Mouse (Mus musculus) B cell, adult 2 months (primary cell): ENCODE data around the gene Nol9.
A peak's percentile ranks its signal among the peaks of the same experiment; 100 is the strongest.

ENCODE experiments used
- DNase-seq, 2 experiments: peaks; one replicate each; pipeline ENCODE4 v3.0.0; 2022

Gene Nol9

DNA sequence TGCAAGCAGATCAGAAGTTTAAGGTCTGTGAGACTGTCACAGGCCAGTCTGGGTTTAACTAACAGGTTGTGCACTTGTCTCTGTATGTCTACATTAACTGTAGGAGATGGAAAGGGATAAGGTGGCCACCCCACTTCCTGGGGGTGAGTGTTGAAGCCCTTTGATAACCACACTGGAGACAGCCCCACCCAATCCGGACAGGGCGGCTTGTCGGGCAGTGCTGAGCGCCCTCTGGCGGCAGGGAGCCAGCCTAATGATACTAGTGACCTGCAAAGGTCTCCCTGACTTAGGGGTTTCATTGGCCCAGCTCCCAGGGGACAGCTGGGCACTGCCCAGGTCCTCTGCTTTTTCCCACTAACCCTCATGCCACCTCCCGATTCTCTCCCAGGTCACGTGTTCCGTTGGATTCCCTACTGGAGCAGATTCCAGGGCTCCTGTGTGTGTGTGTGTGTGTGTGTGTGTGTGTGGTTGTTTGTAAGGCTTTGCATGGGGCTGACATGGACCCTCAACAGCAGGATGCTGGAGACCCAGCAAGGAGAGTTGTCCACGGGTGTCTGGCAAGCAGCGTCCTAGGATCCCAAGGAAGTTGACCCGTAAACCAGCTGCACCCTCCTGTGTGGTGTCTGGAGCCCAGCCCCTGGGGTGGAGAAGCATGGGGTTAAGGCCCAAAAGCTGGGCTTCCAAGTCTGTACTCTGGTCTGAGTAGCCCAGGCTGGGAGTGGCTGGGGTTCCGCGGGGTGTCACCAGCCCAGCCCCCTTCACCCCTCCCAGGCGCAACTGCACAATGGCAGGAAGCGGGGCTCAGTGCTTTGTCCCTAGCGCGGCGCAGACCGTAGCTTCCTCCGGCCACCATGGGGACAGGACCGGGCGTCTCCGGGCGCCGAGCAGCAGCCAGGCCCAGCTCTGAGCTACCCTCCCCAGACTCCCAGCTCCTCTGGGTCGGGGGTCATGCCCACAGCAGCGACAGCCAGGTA is 57.1 kb downstream of the Nol9 start:
- DNase-seq = peak; percentile 86 to 88

DNA sequence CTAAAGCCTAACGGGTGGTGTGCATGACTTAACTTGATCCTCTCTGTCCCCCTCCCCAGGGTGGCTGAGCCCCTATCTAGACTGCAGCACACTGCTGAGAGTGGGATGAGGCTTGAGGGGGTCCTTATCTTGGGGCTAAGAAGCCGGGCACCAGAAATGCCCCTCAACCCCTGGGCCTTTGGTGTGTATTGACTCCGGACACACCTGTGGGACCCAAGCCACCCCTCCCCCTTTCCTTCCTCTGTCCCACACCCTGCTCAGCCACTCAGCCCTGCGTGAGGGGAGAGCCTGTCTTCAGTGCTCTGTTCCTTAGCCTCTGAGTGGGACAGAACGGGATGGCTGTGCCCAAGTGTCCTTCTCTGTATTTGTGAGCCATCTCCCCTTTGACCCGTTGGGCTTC is 57.8 kb downstream of the Nol9 start:
- no peak for DNase-seq

DNA sequence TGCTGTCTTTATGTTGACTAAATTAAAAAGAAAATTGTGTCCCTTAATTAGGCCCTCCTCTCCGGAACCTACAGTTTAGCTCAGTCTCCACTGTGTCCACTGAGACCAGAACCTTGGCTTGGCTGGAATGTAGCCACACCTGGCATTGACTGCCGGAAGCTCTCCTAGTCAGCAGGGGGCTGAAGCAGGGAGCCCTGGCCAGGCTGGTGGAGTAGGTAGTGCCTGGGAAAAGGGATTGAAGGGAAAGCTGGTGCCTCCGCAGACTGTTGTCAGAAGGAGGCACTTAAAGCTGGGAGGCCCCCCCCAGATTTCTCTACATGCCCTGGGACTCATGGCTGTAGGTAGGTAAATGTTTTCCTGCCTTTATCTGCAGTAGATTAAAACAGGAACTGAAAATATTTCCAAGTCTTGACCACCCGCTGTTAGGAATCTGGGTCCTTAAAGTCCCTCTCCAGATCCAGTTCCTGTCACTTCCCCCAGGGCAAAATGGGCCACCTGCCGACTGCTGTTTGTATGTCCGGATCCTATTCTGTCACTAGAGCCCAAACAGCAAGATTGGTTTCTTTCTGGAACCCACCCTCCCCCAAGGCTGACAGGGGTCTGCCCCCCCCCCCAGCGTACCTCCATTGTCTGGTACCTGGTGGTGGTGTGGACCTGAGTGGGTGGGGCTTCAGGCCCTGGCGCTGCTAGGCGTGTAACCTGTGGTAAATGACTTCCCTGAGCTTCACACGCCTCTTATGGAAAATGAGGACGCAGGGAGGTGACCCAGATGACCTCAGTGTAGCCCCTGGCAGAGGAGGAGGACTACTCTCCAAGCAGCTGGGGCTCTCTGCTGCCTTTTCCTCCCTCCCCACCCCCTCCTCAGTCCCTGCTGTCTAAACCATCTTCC is 59.0 kb downstream of the Nol9 start:
- no peak for DNase-seq

DNA sequence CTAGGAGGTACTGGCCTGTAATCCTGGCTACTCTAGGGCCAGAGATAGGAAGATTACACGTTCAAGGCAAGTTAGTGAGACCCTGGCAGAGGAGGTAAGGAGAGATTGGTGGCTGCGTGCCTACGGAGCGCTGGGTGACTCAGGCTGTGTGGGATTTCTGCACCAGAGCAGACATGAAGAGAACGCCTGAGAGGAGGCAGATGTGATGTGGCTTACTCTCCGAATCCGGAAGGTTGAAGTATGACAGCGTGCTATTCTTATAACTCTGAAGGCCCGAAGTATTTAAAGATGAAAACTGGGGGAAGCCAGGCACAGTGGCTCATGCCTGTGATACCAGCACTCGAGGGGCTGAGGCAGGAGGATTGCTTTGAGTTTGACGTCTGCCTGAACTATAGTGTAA is 61.4 kb downstream of the Nol9 start:
- DNase-seq = no peak

DNA sequence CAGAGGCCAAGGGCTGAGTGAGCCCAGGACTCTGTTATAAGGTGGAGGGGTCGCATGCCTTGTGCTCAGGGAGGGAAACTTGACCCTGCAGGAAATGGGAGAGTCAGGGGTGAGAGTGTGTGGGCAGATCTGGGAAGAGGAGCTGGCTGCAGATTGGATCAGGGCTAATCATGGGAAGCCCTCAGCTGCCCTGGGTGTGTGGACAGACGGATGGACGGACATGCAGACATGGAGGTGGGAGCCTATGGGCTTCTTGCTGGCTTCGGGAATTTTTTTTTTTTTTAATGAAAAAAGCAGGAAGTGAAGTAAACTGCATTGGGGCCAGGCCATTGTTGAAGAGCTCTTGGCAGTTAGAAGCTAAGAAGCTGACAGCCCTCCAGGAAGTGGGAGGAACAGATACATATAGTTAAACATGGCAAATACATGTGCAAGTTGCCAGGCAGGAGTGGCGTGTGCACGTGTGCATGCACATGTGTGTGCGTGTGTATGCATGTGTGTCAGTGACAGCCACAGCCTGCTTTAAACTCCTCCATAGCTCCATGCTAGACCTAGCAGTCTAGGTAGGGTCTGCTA is 62.0 kb downstream of the Nol9 start:
- no peak for DNase-seq

DNA sequence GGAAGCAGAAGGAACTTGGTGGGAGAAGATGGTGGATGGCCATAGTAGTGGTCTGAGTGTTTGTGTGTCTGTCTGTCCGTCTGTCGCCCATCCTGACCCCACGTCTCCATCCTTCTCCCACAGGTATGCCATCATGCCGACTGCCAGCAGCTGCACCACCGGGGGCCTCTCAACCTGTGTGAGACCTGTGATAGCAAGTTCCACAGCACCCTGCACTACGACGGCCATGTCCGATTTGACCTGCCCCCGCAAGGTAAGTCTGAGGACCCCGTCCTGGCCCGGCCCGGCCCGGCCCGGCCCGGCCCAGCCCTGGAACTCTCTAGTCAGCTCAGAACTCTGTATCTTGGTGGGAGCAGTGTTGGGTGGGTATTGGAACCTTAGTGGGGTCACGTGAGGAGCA is 62.8 kb downstream of the Nol9 start:
- DNase-seq = no peak

DNA sequence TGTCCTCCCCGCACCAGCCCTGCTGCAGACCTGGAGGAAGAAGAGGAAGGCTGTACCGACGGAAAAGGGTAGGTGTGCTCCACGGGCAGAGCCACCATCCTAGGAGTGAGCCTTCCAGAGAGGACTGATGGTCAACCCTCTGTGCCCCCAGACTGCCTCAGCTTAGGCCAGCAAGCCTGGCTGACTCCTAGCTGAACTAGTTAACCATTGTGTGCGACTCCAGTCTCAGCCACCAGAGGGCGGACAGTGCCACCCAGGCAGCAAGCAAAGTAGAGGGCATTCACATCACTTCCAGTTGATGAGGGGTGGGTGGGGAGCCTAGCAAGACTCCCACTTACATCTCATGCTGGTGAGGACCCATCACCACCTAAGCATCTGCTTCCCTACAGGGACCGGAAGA is 63.9 kb downstream of the Nol9 start:
- peak; percentile 82 to 83 for DNase-seq

DNA sequence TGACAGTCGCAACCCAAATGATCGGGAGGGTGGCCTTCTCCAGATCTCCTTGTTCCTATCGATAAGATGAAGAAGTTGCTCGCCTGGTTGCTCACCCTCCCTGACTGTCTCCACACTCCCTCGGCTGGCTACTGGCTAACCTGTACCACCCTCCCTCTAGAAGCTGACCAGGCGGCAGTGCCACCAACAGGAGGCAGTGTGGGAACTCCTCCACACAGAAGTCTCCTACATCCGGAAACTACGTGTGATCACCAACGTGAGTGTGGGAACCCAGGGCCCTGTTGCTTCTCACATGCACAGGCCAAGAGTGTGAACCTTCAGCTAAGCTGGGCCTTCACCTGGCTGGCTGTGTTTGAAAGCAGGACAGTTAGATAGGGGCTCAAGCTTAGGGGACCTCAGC is 67.6 kb downstream of the Nol9 start:
- no peak for DNase-seq

DNA sequence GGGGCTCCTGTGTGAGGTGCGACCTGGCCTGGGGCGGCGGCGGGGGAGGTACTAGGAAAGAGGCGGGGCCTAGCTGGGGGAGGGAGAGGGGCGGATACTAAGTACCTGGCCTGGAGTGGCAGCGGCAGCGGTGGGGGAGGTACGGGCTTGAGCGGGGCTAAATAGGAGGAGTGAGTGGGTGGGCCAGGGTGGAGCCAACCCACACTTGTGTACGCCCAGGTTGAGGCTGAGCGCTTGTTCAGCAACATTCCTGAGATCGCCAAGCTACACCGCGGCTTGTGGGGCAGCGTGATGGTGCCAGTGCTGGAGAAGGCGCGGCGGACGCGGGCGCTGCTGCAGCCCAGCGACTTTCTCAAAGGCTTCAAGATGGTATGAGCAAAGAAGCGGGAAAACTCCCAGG is 68.4 kb downstream of the Nol9 start:
- DNase-seq = no peak

DNA sequence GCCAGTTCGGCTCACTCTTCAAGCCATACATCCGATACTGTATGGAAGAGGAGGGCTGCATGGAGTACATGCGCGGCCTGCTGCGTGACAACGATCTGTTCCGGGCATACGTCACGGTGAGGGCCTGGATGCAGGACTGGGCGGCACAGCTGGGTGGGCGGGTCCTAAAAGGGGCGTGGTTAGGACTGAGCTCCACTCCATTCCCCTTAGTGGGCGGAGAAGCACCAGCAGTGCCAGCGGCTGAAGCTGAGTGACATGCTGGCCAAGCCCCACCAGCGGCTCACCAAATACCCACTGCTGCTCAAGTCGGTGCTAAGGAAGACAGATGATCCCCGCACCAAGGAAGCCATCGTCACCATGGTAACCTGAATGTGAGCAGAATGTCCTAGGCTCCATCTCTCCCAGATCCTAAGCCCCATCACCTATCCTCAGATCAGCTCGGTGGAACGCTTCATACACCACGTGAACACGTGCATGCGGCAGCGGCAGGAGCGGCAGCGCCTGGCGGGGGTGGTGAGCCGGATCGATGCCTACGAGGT is 68.9 kb downstream of the Nol9 start:
- DNase-seq = no peak

DNA sequence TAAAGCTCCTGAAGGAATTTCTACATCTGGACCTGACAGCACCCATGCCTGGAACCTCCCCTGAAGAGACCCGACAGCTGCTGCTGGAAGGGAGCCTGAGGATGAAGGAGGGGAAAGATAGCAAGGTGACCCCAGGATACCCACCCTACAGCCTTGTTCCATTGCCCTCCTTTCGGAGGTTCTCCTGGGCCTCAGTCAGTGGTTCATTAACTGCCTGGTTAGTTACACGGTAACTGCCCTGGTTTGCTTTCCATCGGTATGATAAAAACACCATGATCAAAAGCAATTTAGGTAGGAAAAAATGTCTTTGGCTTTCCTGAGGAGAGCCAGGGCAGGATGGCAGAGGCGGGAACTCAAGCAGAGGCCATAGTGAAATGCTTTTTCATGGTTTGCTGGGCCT is 69.6 kb downstream of the Nol9 start:
- no peak for DNase-seq

DNA sequence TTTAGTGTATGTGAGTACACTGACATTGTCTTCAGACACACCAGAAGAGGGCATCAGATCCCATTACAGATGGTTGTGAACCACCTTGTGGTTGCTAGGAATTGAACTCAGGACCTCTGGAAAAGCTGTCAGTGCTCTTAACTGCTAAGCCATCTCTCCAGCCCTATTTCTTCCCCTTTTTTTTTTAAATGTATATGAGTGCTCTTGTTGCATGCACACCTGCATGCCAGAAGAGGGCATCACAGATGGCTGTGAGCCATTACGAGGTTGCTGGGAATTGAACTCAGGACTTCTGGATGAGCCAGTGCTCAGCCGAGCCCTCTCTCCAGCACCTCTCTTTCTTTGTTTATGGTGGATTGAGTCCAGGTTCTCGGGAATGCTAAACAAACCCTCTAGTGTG is 70.4 kb downstream of the Nol9 start:
- DNase-seq = no peak

DNA sequence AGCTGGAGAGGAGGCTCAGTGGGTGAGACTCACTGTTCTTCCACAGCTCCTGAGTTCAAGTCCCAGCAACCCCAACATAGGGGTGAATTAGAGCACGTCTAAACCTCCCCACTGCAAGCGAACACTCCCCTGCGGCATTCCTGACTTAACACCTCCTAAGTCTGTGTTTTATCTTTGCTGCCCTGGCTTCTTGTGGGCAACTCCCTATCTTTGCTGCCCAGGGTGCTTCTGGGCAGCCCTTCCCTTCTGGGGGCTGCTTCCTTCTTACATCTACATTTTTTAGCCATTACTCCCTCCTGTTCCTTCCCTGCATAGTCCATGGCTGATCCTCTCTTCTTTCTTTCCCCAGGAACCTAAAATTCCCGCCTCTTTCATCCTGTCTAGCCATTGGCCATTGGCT is 71.6 kb downstream of the Nol9 start:
- no peak for DNase-seq
